ENCODE assay signal across 20 mouse cellular contexts in genomic region chr10:86398347-86398720, GRCm38 (mm10).
"Had no signal": no experiment of that assay in that cellular context is flagged by ENCODE, and none has a peak within 500 bp of the region (broad histone marks: within the 10 kb centered on the region; RNA-seq: fewer than 3 reads in every experiment).

No protein-coding gene starts in this region.

- H3K4me3 ChIP-seq: intestine, embryonic 15.5 days; liver, embryonic 12.5 days; liver, embryonic 15.5 days; midbrain, embryonic 12.5 days; midbrain, embryonic 15.5 days; neural tube, embryonic 12.5 days; neural tube, embryonic 15.5 days had no signal

- H3K4me1 ChIP-seq: intestine, embryonic 15.5 days; liver, embryonic 12.5 days; liver, embryonic 15.5 days; midbrain, embryonic 12.5 days; midbrain, embryonic 15.5 days; neural tube, embryonic 12.5 days; neural tube, embryonic 15.5 days had no signal

- H3K27ac ChIP-seq: intestine, embryonic 15.5 days; kidney, postnatal 0 days; liver, embryonic 12.5 days; liver, embryonic 15.5 days; macrophage; midbrain, embryonic 12.5 days; midbrain, embryonic 15.5 days; neural tube, embryonic 12.5 days; neural tube, embryonic 15.5 days; stomach, postnatal 0 days had no signal

- H3K9ac ChIP-seq: intestine, embryonic 15.5 days; liver, embryonic 12.5 days; liver, embryonic 15.5 days; midbrain, embryonic 12.5 days; midbrain, embryonic 15.5 days; neural tube, embryonic 12.5 days; neural tube, embryonic 15.5 days had no signal

- DNase-seq: left cerebral cortex, postnatal 4 days; lung, adult 18-20 months; right cerebral cortex, adult 18-20 months; right cerebral cortex, postnatal 14 days; right cerebral cortex, postnatal 4 days; thymus, adult 2 months; thymus, postnatal 14 days; thymus, postnatal 4 days had no signal

- H3K4me2 ChIP-seq: intestine, embryonic 15.5 days; liver, embryonic 12.5 days; liver, embryonic 15.5 days; midbrain, embryonic 12.5 days; midbrain, embryonic 15.5 days; neural tube, embryonic 12.5 days; neural tube, embryonic 15.5 days had no signal

- H3K9me3 ChIP-seq: intestine, embryonic 15.5 days; liver, embryonic 12.5 days; liver, embryonic 15.5 days; midbrain, embryonic 12.5 days; midbrain, embryonic 15.5 days; neural tube, embryonic 12.5 days; neural tube, embryonic 15.5 days had no signal

- H3K36me3 ChIP-seq: intestine, embryonic 15.5 days; liver, embryonic 12.5 days; liver, embryonic 15.5 days; midbrain, embryonic 12.5 days; midbrain, embryonic 15.5 days; neural tube, embryonic 12.5 days had no signal

- ATAC-seq: hindbrain, embryonic 16.5 days; intestine, embryonic 15.5 days; liver, embryonic 12.5 days; lung, postnatal 0 days; midbrain, embryonic 15.5 days had no signal

- H3K27me3 ChIP-seq: intestine, embryonic 15.5 days; liver, embryonic 12.5 days; liver, embryonic 15.5 days; midbrain, embryonic 12.5 days; midbrain, embryonic 15.5 days; neural tube, embryonic 12.5 days; neural tube, embryonic 15.5 days had no signal
